Mouse (Mus musculus): ENCODE measurements at regions not wholly inside any gene's neighbourhood (a gene's known extent, or its start where the extent isn't known, plus 50 kb on each side); places are given as distances from the start of the nearest gene placed in this dataset.
"Not testable (repeated sequence)": the region's sequence is repeated elsewhere in the genome, so short reads cannot be mapped to it uniquely, and the experiment has no call there.

GRCm38 (mm10) chr5:7607924-7608323, 263.4 kb upstream of the Zfp804b start:
- H3K4me1 ChIP-seq (ENCODE audit: control insufficient read depth in 2 of 2, insufficient read depth in 2 of 2, low read length in 2 of 2) = no peaks in the 10 kb centered on the region
- H3K27me3 ChIP-seq (ENCODE audit: control insufficient read depth, insufficient read depth, low read length) = no peaks in the 10 kb centered on the region
- H3K36me3 ChIP-seq (ENCODE audit: control insufficient read depth, insufficient read depth, low read length) = no peaks in the 10 kb centered on the region
- no peak overlapping the region for H3K4me2 ChIP-seq (ENCODE audit: low read length)
- no peak for ATAC-seq (ENCODE audit: insufficient number of reproducible peaks, insufficient read depth, low FRiP score, low read depth)
- 86% methylated on average over 2 of the region's 2 CpGs for WGBS
- H3K27ac ChIP-seq (replicated peaks in 1 of 2; ENCODE audit: control insufficient read depth in 1 of 2, insufficient read depth in 1 of 2, low read depth in 2 of 2, low read length in 2 of 2) = no peak overlapping the region
- H3K9me3 ChIP-seq (ENCODE audit: control insufficient read depth, low read length) = no peaks in the 10 kb centered on the region
- H3K9ac ChIP-seq (ENCODE audit: low read length) = no peak overlapping the region
- no peak overlapping the region for H3K4me3 ChIP-seq (ENCODE audit: control insufficient read depth in 1 of 2, insufficient read depth in 1 of 2, low read depth in 1 of 2, low read length in 2 of 2)

GRCm38 (mm10) chr5:7655280-7655679, 305.0 kb upstream of the Steap4 start:
- WGBS = 61% methylated on average over 2 of the region's 2 CpGs

GRCm38 (mm10) chr5:7701776-7702175, 258.5 kb upstream of the Steap4 start:
- H3K9me3 ChIP-seq (ENCODE audit: control insufficient read depth, low read length) = no peaks in the 10 kb centered on the region
- no peaks in the 10 kb centered on the region for H3K4me1 ChIP-seq (ENCODE audit: control insufficient read depth in 2 of 2, insufficient read depth in 2 of 2, low read length in 2 of 2)
- no peak for ATAC-seq (ENCODE audit: insufficient number of reproducible peaks, insufficient read depth, low FRiP score, low read depth)
- H3K9ac ChIP-seq (ENCODE audit: low read length) = no peak overlapping the region
- no peak overlapping the region for H3K4me2 ChIP-seq (ENCODE audit: low read length)
- no peaks in the 10 kb centered on the region for H3K27me3 ChIP-seq (ENCODE audit: control insufficient read depth, insufficient read depth, low read length)
- no peaks in the 10 kb centered on the region for H3K36me3 ChIP-seq (ENCODE audit: control insufficient read depth, insufficient read depth, low read length)
- H3K4me3 ChIP-seq (ENCODE audit: control insufficient read depth in 1 of 2, insufficient read depth in 1 of 2, low read depth in 1 of 2, low read length in 2 of 2) = no peak overlapping the region
- WGBS = 77% methylated on average over 1 of the region's 1 CpGs
- no peak overlapping the region for H3K27ac ChIP-seq (replicated peaks in 1 of 2; ENCODE audit: control insufficient read depth in 1 of 2, insufficient read depth in 1 of 2, low read depth in 2 of 2, low read length in 2 of 2)

More at GRCm38 (mm10) chr5:7655280-7655679, 305.0 kb upstream of the Steap4 start:
- Histone ChIP-seq H3K4me2 (ENCODE audit: low read length) (no peak overlapping the region), H3K4me1 (ENCODE audit: control insufficient read depth in 2 of 2, insufficient read depth in 2 of 2, low read length in 2 of 2) (no peaks in the 10 kb centered on the region), H3K9me3 (ENCODE audit: control insufficient read depth, low read length) (no peaks in the 10 kb centered on the region), H3K36me3 (ENCODE audit: control insufficient read depth, insufficient read depth, low read length) (no peaks in the 10 kb centered on the region), H3K4me3 (ENCODE audit: control insufficient read depth in 1 of 2, insufficient read depth in 1 of 2, low read depth in 1 of 2, low read length in 2 of 2) (no peak overlapping the region), H3K9ac (ENCODE audit: low read length) (no peak overlapping the region), H3K27me3 (ENCODE audit: control insufficient read depth, insufficient read depth, low read length) (no peaks in the 10 kb centered on the region), H3K27ac (replicated peaks in 1 of 2; ENCODE audit: control insufficient read depth in 1 of 2, insufficient read depth in 1 of 2, low read depth in 2 of 2, low read length in 2 of 2) (no peak overlapping the region)
- ATAC-seq (ENCODE audit: insufficient number of reproducible peaks, insufficient read depth, low FRiP score, low read depth) = no peak

- H3K4me1 ChIP-seq (ENCODE audit: control insufficient read depth in 2 of 2, insufficient read depth in 2 of 2, low read length in 2 of 2) = no peaks in the 10 kb centered on the region
- H3K36me3 ChIP-seq (ENCODE audit: control insufficient read depth, insufficient read depth, low read length) = no peaks in the 10 kb centered on the region
- H3K9ac ChIP-seq (ENCODE audit: low read length) = no peak overlapping the region
- no peak for ATAC-seq (ENCODE audit: insufficient number of reproducible peaks, insufficient read depth, low FRiP score, low read depth)
- no peak overlapping the region for H3K4me3 ChIP-seq (ENCODE audit: control insufficient read depth in 1 of 2, insufficient read depth in 1 of 2, low read depth in 1 of 2, low read length in 2 of 2)
- no peak overlapping the region for H3K4me2 ChIP-seq (ENCODE audit: low read length)
- H3K9me3 ChIP-seq (ENCODE audit: control insufficient read depth, low read length) = no peaks in the 10 kb centered on the region
- H3K27me3 ChIP-seq (ENCODE audit: control insufficient read depth, insufficient read depth, low read length) = no peaks in the 10 kb centered on the region
- no peak overlapping the region for H3K27ac ChIP-seq (replicated peaks in 1 of 2; ENCODE audit: control insufficient read depth in 1 of 2, insufficient read depth in 1 of 2, low read depth in 2 of 2, low read length in 2 of 2)
Observed at GRCm38 (mm10) chr5:7719557-7719956, 240.7 kb upstream of the Steap4 start.

GRCm38 (mm10) chr5:7720061-7720460, 240.2 kb upstream of the Steap4 start:
- 65% methylated on average over 3 of the region's 3 CpGs for WGBS
- no peaks in the 10 kb centered on the region for H3K9me3 ChIP-seq (ENCODE audit: control insufficient read depth, low read length)
- ATAC-seq (ENCODE audit: insufficient number of reproducible peaks, insufficient read depth, low FRiP score, low read depth) = no peak

GRCm38 (mm10) chr5:7720688-7721087, 239.6 kb upstream of the Steap4 start:
- Histone ChIP-seq H3K4me1 (ENCODE audit: control insufficient read depth in 2 of 2, insufficient read depth in 2 of 2, low read length in 2 of 2) (no peaks in the 10 kb centered on the region), H3K4me2 (ENCODE audit: low read length) (no peak overlapping the region), H3K36me3 (ENCODE audit: control insufficient read depth, insufficient read depth, low read length) (no peaks in the 10 kb centered on the region), H3K9me3 (ENCODE audit: control insufficient read depth, low read length) (no peaks in the 10 kb centered on the region), H3K27me3 (ENCODE audit: control insufficient read depth, insufficient read depth, low read length) (no peaks in the 10 kb centered on the region), H3K27ac (replicated peaks in 1 of 2; ENCODE audit: control insufficient read depth in 1 of 2, insufficient read depth in 1 of 2, low read depth in 2 of 2, low read length in 2 of 2) (no peak overlapping the region), H3K4me3 (ENCODE audit: control insufficient read depth in 1 of 2, insufficient read depth in 1 of 2, low read depth in 1 of 2, low read length in 2 of 2) (no peak overlapping the region), H3K9ac (ENCODE audit: low read length) (no peak overlapping the region)
- 69% methylated on average over 2 of the region's 2 CpGs for WGBS
- no peak for ATAC-seq (ENCODE audit: insufficient number of reproducible peaks, insufficient read depth, low FRiP score, low read depth)

More at GRCm38 (mm10) chr5:7720061-7720460, 240.2 kb upstream of the Steap4 start:
- Histone ChIP-seq H3K36me3 (ENCODE audit: control insufficient read depth, insufficient read depth, low read length) (no peaks in the 10 kb centered on the region), H3K27ac (replicated peaks in 1 of 2; ENCODE audit: control insufficient read depth in 1 of 2, insufficient read depth in 1 of 2, low read depth in 2 of 2, low read length in 2 of 2) (no peak overlapping the region), H3K4me1 (ENCODE audit: control insufficient read depth in 2 of 2, insufficient read depth in 2 of 2, low read length in 2 of 2) (no peaks in the 10 kb centered on the region), H3K9ac (ENCODE audit: low read length) (no peak overlapping the region), H3K4me2 (ENCODE audit: low read length) (no peak overlapping the region), H3K4me3 (ENCODE audit: control insufficient read depth in 1 of 2, insufficient read depth in 1 of 2, low read depth in 1 of 2, low read length in 2 of 2) (no peak overlapping the region), H3K27me3 (ENCODE audit: control insufficient read depth, insufficient read depth, low read length) (no peaks in the 10 kb centered on the region)

- WGBS = 59% methylated on average over 2 of the region's 2 CpGs
- not testable (repeated sequence) for H3K4me2 ChIP-seq (ENCODE audit: low read length); H3K36me3 ChIP-seq (ENCODE audit: control insufficient read depth, insufficient read depth, low read length); H3K27ac ChIP-seq (replicated peaks in 1 of 2; ENCODE audit: control insufficient read depth in 1 of 2, insufficient read depth in 1 of 2, low read depth in 2 of 2, low read length in 2 of 2); ATAC-seq (ENCODE audit: insufficient number of reproducible peaks, insufficient read depth, low FRiP score, low read depth); H3K27me3 ChIP-seq (ENCODE audit: control insufficient read depth, insufficient read depth, low read length); H3K4me1 ChIP-seq (ENCODE audit: control insufficient read depth in 2 of 2, insufficient read depth in 2 of 2, low read length in 2 of 2); H3K9me3 ChIP-seq (ENCODE audit: control insufficient read depth, low read length); H3K4me3 ChIP-seq (ENCODE audit: control insufficient read depth in 1 of 2, insufficient read depth in 1 of 2, low read depth in 1 of 2, low read length in 2 of 2); H3K9ac ChIP-seq (ENCODE audit: low read length)
Observed at GRCm38 (mm10) chr5:7732566-7732965, 227.7 kb upstream of the Steap4 start.

GRCm38 (mm10) chr5:7779827-7780226, 180.4 kb upstream of the Steap4 start:
- no peak for ATAC-seq (ENCODE audit: insufficient number of reproducible peaks, insufficient read depth, low FRiP score, low read depth)
- Histone ChIP-seq H3K27me3 (ENCODE audit: control insufficient read depth, insufficient read depth, low read length) (no peaks in the 10 kb centered on the region), H3K4me2 (ENCODE audit: low read length) (no peak overlapping the region), H3K27ac (replicated peaks in 1 of 2; ENCODE audit: control insufficient read depth in 1 of 2, insufficient read depth in 1 of 2, low read depth in 2 of 2, low read length in 2 of 2) (no peak overlapping the region), H3K9ac (ENCODE audit: low read length) (no peak overlapping the region), H3K9me3 (ENCODE audit: control insufficient read depth, low read length) (no peaks in the 10 kb centered on the region), H3K36me3 (ENCODE audit: control insufficient read depth, insufficient read depth, low read length) (no peaks in the 10 kb centered on the region), H3K4me1 (ENCODE audit: control insufficient read depth in 2 of 2, insufficient read depth in 2 of 2, low read length in 2 of 2) (no peaks in the 10 kb centered on the region), H3K4me3 (ENCODE audit: control insufficient read depth in 1 of 2, insufficient read depth in 1 of 2, low read depth in 1 of 2, low read length in 2 of 2) (no peak overlapping the region)
- WGBS = 97% methylated on average over 1 of the region's 1 CpGs

Data from heart, embryonic 14.5 days (tissue).